Mouse (Mus musculus): Measurements from ENCODE around the gene Spin2g.
"Not testable (repeated sequence)": the region's sequence is repeated elsewhere in the genome, so short reads cannot be mapped to it uniquely, and the experiment has no call there.

Spin2g gene

DNA sequence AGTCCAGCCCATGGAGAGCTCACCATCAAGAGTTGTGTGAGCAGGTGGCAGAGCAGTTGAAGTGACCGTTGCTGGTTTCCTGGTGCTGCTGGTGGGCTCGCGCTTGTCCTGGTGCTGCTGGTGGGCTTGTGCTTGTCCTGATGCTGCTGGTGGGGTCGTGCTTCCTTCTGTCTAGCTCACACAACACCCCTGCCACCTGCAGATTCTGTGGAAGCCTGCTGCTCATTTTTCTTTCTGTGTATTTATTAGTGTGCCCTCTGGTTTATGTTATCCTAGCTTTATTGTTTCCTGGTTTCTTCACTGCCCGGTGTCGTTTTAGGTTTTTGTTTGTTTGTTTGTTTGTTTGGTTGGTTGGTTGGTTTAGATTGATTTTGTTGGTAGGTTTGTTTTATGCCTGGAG lies at the start of gene Spin2g:
Gene Spin2g (minus strand): TSS at position 101 of the 400 bp plus-strand sequence.
- DNase-seq = not testable (repeated sequence)

All from right cerebral cortex, adult 18-20 months (tissue).